Mouse (Mus musculus) layer of hippocampus, postnatal 10 days (tissue): Measurements from ENCODE around the gene Tcf25. TPM values are rescaled to one million over a fixed set of nuclear protein-coding genes. Genes with fewer than 3 reads are reported as not detected.

Source experiments
- DNase-seq, 2 experiments: peaks; one replicate each; pipeline ENCODE4 v3.0.0; 2021; ENCODE audit warnings: low spot score in 2 of 2
- long read RNA-seq: library from polyadenylated mRNA; stranded (forward); transcript quantifications from one replicate; pipeline ENCODE4 v2.0.0, GENCODE M21; 2023
- total RNA-seq, 2 experiments: library from RNA; stranded (reverse); gene quantifications; 2 replicates each; pipeline ENCODE4 v1.2.3; 2021

The Tcf25 gene
- total RNA-seq = 100 to 1,000 TPM; 439 to 445 TPM
- long read RNA-seq, full-length matches to known transcripts = 250 of 341 reads
- long read RNA-seq, partial matches to known transcripts = 40 of 341 reads
- long read RNA-seq, other reads (novel, unspliced or antisense) = 51 of 341 reads

DNA sequence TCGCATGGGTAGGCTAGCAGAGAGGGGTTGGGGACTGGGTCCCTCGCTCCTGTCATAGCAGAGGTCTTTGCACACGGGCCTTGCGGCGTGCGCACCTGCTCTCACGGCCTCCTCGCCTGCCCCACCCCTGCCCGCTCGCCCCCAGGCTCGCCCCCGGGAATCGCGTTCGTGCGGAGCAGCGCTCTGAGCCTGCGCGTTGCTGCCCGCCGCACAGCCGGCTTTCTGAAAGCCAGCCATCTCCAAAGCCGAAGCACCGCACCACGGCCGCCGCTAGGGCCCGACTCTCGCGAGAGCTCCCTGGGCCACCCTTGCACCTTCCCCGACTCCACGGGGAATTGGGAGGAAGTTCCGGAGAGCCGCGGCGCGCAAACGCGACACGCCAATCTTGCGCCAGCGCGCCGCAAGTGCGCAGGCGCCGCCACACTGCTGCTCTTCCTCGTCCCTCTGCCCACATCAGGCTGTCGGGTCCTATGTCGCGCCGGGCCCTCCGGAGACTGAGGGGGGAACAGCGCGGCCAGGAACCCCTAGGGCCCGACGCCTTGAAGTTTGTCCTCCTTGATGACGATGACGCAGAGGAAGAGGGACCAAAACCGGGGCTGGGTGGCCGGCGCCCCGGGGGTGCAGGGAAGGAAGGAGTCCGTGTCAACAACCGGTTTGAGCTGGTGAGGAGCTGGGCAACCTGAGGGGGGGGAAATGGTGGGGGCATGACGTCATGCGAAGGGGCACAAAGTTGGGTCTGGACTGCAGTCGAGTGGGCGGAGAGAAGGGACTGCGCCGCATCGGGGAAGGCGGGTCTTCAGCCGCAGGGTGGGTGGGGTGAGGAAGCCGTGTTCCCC lies at the start of gene Tcf25:
Gene Tcf25 (plus strand): TSS at position 351 of the 836 bp plus-strand sequence.
- DNase-seq = peak; percentile 96 to 97

- DNase-seq = no peak
These were observed 45.0 kb upstream of the Tcf25 start for GRCm38 (mm10) chr8:123328552-123328951.

- DNase-seq = no peak
These were observed 44.2 kb upstream of the Tcf25 start for GRCm38 (mm10) chr8:123329350-123329749.

DNA sequence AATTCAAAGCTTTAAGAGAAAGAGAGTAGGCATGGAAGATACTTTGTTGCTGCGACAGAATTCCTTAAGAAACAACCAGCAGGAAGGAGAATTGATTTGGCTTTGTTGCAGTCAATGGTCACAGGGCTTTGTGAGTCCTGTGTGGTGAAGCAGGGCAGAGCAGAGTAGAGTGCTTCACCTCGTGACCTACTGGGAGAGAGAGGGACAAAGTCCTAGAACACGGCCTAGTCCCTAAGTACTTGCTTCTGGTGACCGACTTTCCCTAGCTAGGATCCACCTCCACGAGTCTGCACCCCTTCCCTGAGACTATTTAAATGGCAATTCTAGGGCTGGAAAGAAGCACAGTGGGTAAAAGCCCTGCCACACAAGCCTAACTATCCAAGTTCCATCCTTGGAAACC lies 43.6 kb upstream of the Tcf25 start:
- no peak for DNase-seq

GRCm38 (mm10) chr8:123330701-123331100 lies 42.9 kb upstream of the Tcf25 start:
- no peak for DNase-seq

- no peak for DNase-seq
These were observed 42.3 kb upstream of the Tcf25 start for GRCm38 (mm10) chr8:123331301-123331700.

DNA sequence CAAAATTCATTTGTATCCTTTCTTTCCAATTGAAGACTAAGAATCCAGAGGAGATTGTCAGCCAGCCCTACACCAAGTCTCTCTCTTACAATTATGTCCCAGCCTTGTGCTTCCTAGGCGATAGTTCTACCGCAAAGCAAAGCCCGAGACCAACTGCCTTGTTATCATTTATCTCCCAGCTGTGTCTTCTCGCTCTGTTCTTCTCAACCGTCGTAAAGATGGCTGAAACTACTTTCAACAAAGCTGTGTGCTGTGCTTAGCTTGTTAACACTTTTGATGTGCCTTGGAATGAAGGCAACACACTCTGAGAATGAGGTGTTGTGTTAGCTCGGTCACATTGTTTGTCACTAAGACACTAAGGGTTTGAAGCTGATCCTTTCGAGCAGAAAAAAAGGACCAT lies 41.7 kb upstream of the Tcf25 start:
- no peak for DNase-seq

DNA sequence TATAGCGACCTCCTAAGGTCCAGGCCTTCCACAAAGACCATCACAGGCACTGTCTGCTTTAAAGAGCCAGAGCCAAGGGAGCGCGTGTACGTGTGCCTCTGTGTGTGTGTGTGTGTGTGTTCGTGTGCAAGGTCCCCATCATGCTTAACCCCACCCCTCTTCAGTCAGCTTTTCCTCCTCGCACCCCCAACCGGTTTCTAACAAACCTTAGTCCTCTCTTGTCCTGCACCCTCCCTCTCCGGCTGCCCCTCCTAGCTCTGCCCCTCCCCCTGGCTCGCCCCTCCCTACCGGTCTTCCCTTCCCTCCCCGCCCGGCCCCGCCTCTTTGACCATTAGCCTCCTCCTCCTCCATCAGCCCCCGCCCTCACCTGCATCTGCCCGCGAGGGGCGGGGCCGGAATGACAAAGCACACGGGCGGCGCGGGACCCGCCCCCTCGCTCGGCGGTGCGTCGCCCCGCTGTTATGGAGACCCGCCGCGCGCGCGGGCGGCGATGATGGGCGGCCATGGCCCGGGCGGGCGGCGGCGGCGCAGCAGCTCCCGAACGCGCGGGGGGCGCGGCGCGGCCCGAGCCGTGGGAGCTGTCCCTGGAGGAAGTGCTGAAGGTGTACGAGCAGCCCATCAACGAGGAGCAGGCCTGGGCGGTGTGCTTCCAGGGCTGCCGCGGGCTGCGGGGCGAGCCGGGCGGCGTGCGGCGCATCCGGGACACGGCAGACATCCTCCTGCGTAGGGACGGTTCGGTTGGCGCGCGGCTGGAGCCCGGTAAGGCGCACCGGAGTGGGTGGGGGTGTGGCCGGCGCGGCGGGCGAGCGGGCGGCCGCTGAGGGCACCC lies 41.1 kb upstream of the Tcf25 start, which contains the start of gene Spire2:
Gene Spire2 (plus strand): TSS at position 452 of the 829 bp plus-strand sequence.
- DNase-seq = peak; percentile 60 to 75

DNA sequence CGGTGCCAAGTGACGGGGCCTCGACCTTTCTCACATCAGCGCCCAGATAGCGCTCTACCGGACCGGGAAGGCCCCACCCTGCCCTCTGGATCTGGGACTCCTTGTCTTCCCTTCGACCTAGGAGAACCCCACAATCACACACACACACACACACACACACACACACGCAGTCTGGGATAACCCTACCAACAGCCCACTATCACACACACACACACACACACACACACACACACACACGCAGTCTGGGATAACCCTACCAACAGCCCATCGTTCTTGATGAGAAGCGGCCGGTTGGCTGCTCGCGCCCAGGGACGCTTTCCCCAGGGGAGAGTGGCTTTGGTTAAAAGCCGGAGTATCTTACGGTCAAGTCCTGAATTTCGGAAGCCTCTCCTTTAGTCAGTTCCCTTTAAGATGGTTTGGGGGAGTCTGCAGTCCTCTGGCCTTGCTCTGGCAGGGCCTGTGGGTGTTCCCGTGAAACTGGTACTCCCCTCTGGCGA lies 40.4 kb upstream of the Tcf25 start:
- peak; percentile 22 to 31 for DNase-seq

DNA sequence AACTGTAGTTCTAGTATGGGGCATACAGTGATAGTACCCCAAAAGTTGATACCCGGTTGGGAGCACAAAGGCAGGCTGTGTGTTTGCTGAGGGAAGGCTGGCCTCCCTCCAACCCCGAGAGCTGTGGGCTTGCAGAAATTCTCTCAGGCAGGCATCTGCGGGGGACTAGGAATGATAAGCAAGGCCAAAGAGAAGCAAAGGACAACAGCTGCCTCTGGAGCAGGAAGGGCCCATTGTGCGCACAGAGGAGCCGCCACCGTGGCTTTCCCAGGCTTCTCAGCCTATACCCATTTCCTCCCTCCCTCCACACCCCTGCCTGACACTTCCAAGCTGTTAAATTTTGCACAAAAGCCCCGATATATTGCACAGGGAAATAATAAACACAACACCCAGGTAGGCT lies 39.7 kb upstream of the Tcf25 start:
- peak; percentile 25 to 43 for DNase-seq

GRCm38 (mm10) chr8:123334467-123334866 lies 39.1 kb upstream of the Tcf25 start:
- DNase-seq = no peak

DNA sequence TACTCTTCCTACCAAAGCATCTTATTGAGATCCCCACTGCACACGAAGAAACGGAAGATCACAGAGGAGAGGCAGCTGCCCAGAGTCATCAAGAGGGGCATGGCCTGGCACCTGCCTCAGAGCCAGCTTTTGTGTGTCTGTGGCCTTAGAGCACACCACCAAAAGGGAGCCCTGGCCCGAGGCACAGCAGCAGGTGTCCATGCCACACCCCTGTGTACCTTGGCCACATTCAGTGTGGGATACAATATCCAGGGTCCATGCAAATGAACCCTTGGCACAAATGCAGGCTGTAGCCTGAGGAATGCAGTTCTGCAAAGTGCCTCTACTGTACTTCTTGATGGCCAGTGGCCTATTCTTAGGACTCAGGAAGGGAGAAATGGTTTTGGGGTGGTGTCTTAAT lies 36.1 kb upstream of the Tcf25 start:
- no peak for DNase-seq

DNA sequence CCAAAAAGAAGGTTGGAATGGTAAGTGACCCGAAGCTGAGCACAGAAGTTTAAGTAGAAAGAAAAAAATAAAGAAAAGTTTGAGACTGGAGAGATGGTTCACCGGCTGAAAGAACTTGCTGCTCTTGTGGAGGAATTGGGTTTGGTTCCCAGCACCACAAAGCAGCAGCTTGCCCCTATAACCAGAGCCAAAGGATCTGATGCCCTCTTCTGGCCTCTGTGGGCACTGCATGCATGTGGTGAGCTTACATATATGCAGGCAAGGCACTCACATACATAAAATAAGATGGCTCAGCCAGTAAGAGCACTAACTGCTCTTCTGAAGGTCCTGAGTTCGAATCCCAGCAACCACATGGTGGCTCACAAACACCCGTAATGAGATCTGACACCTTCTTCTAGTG lies 33.5 kb upstream of the Tcf25 start:
- no peak for DNase-seq

DNA sequence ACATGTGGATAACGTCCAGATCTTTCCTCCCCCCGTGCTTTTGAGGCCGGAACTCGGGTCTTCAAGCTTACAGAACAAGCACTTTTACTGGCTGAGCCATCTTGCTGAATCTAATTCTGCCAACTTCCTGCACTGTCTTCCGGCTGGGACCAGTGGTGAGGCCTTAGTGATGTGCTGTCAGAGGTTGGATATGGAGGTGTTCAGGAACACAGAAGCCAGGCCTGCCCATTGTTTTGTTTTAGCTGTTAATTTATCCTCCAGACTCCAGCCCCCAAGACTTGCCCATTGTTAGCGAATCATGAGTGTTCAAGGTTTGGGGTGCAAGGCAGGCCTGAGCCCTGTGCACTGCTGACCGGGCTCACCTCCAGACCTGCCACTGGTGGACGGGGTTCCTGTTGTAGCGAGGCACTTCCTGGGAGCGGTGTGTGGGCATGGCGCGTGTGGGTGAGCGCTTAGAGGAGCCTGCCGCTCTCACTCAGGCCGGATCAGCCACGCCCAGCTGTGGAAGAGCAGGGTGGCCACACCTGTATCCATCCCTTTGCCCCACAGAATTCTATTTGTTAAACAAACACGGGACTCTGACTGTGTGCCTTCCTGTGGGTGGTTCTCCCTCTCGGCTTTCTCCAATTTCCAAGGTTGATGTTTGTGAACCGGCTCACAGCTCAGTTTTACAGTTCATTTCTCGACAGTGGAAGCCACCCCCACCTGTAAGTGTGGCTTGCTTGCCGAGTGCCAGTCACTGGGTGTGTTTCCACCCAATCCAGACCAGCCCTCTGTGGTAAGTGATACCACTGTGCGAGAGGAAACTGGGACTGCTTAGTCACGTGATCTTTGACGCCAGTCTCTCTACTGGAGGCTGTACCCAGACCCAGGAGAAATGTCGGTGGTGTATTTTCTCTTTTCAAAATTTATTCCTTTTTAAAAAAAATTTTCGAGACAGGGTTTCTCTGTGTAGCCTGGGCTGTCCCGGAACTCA lies 32.2 kb upstream of the Tcf25 start:
- no peak for DNase-seq

- DNase-seq = no peak
These were observed 31.3 kb upstream of the Tcf25 start for GRCm38 (mm10) chr8:123342253-123342652.

GRCm38 (mm10) chr8:123342911-123343310 lies 30.6 kb upstream of the Tcf25 start:
- DNase-seq = no peak

GRCm38 (mm10) chr8:123343422-123343821 lies 30.1 kb upstream of the Tcf25 start:
- DNase-seq = no peak

DNA sequence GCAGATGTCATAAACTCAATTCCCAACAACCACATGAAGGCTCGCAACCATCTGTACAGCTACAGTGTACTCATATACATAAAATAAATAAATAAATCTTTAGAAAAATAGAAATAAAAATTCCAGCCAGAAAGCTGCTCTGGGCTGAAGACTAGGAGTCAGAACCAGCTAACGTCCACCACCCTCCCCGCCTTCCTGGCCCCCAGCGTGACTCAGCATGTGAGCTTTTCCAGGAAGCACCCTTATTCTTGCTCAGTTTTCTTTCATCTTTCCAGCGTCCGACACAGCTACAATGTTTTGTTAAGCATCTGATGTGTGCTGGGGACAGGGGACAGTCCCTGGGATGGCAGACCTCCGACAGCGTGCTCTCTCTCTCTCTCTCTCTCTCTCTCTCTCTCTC lies 28.4 kb upstream of the Tcf25 start:
- DNase-seq = no peak

DNA sequence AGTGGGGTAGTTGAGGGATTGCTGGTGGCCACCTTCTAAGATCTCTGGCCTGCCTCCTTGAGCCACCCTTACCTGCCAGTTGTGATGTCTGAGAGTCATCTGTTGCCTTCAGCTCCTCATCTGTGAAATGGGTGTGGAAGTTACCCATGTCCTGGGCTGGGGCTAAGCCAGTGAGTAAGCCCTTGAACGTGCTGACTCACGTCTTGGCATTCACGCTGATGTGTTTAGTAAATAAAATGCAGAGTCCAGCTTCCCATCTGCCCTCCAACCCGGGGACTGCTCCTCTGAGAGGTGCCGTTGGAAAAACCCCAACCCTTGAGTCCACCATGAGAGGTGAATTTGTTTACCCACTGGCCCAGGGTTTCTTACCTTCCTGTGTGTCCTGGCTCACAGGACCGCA lies 27.7 kb upstream of the Tcf25 start:
- DNase-seq = no peak

DNA sequence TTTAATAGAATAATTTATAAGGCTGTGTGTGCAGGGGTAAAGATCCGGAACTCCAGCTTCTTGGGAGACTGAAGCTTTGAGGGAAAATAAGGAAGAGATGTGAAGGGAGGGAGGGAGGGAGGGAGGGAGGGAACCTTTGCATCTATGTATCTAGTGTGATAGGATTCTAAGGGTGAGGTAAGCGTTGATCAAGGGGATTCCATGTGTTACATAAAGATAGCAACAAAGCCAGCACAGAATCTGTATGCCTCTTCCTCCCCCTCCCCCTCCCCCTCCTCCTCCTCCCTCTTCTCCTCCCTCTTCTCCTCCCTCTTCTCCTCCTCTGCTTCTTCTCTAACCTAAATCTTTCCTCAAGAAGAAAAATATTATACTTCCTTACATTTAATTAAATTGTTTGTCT lies 26.3 kb upstream of the Tcf25 start:
- DNase-seq = no peak
